Mouse (Mus musculus) heart, embryonic 16.5 days (tissue): ENCODE results near the gene Dlx5. TPM values are rescaled to one million over a fixed set of nuclear protein-coding genes. Genes with fewer than 3 reads are reported as not detected.

Experiments
- ATAC-seq: fragments of 200-750 bp; cut with Nextera tagmentation; replicated peaks from 2 replicates; pipeline ENCODE4 v1.8.0; 2017; ENCODE audit warnings: moderate number of reproducible peaks; ENCODE audit not compliant: insufficient read depth, low FRiP score; ENCODE audit errors: extremely low read depth
- H3K27ac ChIP-seq: fragments of 300-500 bp; sonication (generic); 2 replicates; pipeline ENCODE4 v1.5.1; 2014; ENCODE audit warnings: mild to moderate bottlenecking, low read length, control low read depth, moderate library complexity
- H3K27me3 ChIP-seq: fragments of 300-500 bp; sonication (generic); 2 replicates; pipeline ENCODE4 v1.6.1; 2014; ENCODE audit warnings: low read length, mixed read lengths; ENCODE audit not compliant: control insufficient read depth, insufficient read depth
- H3K36me3 ChIP-seq: fragments of 300-500 bp; sonication (generic); 2 replicates; pipeline ENCODE4 v1.6.1; 2014; ENCODE audit not compliant: control insufficient read depth, insufficient read depth
- H3K4me1 ChIP-seq: fragments of 300-500 bp; sonication (generic); 2 replicates; pipeline ENCODE4 v1.6.1; 2014; ENCODE audit warnings: low read length, mixed read lengths; ENCODE audit not compliant: control insufficient read depth, insufficient read depth
- H3K4me2 ChIP-seq: fragments of 300-500 bp; sonication (generic); 2 replicates; pipeline ENCODE4 v1.6.1; 2014; ENCODE audit warnings: low read depth, mild to moderate bottlenecking, control low read depth, low read length
- H3K4me3 ChIP-seq: fragments of 300-500 bp; sonication (generic); 2 replicates; pipeline ENCODE4 v1.5.1; 2014; ENCODE audit warnings: mild to moderate bottlenecking, control low read depth, low read length
- H3K9ac ChIP-seq: fragments of 300-500 bp; sonication (generic); 2 replicates; pipeline ENCODE4 v1.6.1; 2014; ENCODE audit warnings: low read length, control low read depth
- H3K9me3 ChIP-seq: fragments of 300-500 bp; sonication (generic); replicated peaks from 2 replicates; pipeline ENCODE4 v1.6.1; 2016; ENCODE audit warnings: low read length; ENCODE audit not compliant: control insufficient read depth
- WGBS: fragments of 180-500 bp; shearing (Covaris S2); extraction: QIAGEN DNeasy Blood & Tissue Kit; methylation state at CpG from one replicate; pipeline ENCODE4 v1.1.7; 2014; 5-methylcytosine and 5-hydroxymethylcytosine counted together
- polyA plus RNA-seq: library from polyadenylated mRNA; unstranded; fragments of >200 nt; fragmentation: Nextera tagmentation; extraction: Ambion mirVana; gene quantifications from 2 replicates; pipeline ENCODE4 v1.2.1, GENCODE M21; 2015

The Dlx5 gene
- polyA plus RNA-seq, 1 experiment from 2014 or later: 1.4 TPM

GRCm38 (mm10) chr6:6863160-6863870, 18.6 kb downstream of the Dlx5 start, which contains the start of gene Dlx6:
Gene Dlx6 (plus strand): TSS chr6:6863334.
- Histone ChIP-seq H3K27ac (no peak within 1 kb of the TSS), H3K9ac (peak within 1 kb of the TSS; percentile 28), H3K27me3 (peaks cover 72% of the 10 kb centered on the region), H3K4me1 (peaks cover 15% of the 10 kb centered on the region), H3K36me3 (no peaks in the 10 kb centered on the region), H3K4me3 (peak within 1 kb of the TSS; percentile 57), H3K9me3 (no peaks in the 10 kb centered on the region), H3K4me2 (peak within 1 kb of the TSS; percentile 86)
- WGBS: under 1% methylated on average over 36 of the region's 52 CpGs
- peak; percentile 61; the same call in 1 of the 2 replicates for ATAC-seq

DNA sequence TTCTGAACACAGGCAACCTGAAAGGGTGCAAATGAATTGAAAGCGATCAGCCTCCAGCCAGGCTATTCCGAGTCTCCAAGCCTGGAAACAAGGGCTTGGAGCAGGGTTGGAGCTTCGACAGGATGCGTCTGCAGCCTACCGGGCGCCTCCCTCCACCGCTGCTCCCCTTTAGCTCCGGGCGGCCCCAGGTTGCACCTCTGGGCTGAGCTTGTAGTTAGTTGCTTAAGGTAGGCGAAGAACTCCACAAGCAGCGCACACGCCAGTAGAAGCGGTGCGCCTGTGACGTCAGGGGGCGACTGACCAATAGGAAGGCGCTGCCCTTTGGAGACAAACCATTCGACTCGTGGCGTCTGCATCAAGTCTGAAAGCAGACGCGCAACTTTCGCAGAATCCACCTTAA, 19.3 kb downstream of the Dlx5 start:
- peaks cover 75% of the 10 kb centered on the region for H3K27me3 ChIP-seq
- peaks cover 15% of the 10 kb centered on the region for H3K4me1 ChIP-seq
- H3K36me3 ChIP-seq: no peaks in the 10 kb centered on the region
- H3K4me3 ChIP-seq: peak overlapping the region; percentile 57
- WGBS: under 1% methylated on average over 23 of the region's 23 CpGs
- no peak overlapping the region for H3K27ac ChIP-seq
- ATAC-seq: peak; percentile 44; the same call in 1 of the 2 replicates
- H3K4me2 ChIP-seq: peak overlapping the region; percentile 86
- no peak overlapping the region for H3K9ac ChIP-seq
- H3K9me3 ChIP-seq: no peaks in the 10 kb centered on the region

- Histone ChIP-seq H3K4me3 (no peak overlapping the region), H3K9me3 (no peaks in the 10 kb centered on the region), H3K27ac (no peak overlapping the region), H3K4me1 (peaks cover 15% of the 10 kb centered on the region), H3K36me3 (no peaks in the 10 kb centered on the region), H3K27me3 (peaks cover 73% of the 10 kb centered on the region), H3K9ac (no peak overlapping the region), H3K4me2 (peak overlapping the region; percentile 86; the same call in 1 of the 2 replicates)
- ATAC-seq: no peak
- 3% methylated on average over 11 of the region's 11 CpGs for WGBS
These were observed 20.0 kb downstream of the Dlx5 start for GRCm38 (mm10) chr6:6861798-6862428.

GRCm38 (mm10) chr6:6861086-6861797, 20.6 kb downstream of the Dlx5 start:
- H3K27me3 ChIP-seq: peaks cover 72% of the 10 kb centered on the region
- no peaks in the 10 kb centered on the region for H3K36me3 ChIP-seq
- 3% methylated on average over 21 of the region's 21 CpGs for WGBS
- no peak for ATAC-seq
- peaks cover 15% of the 10 kb centered on the region for H3K4me1 ChIP-seq
- H3K9me3 ChIP-seq: no peaks in the 10 kb centered on the region
- H3K9ac ChIP-seq: no peak overlapping the region
- H3K4me3 ChIP-seq: peak overlapping the region; percentile 33; the same call in 1 of the 2 replicates
- no peak overlapping the region for H3K27ac ChIP-seq
- H3K4me2 ChIP-seq: no peak overlapping the region

GRCm38 (mm10) chr6:6860411-6861085, 21.3 kb downstream of the Dlx5 start:
- Histone ChIP-seq H3K4me1 (peaks cover 15% of the 10 kb centered on the region), H3K4me2 (peak overlapping the region; percentile 48), H3K27ac (no peak overlapping the region), H3K9me3 (no peaks in the 10 kb centered on the region), H3K9ac (no peak overlapping the region), H3K36me3 (no peaks in the 10 kb centered on the region), H3K4me3 (peak overlapping the region; percentile 33), H3K27me3 (peaks cover 69% of the 10 kb centered on the region)
- WGBS: 2% methylated on average over 33 of the region's 33 CpGs
- ATAC-seq: no peak

- ATAC-seq: no peak
- Histone ChIP-seq H3K4me2 (peak overlapping the region; percentile 48), H3K4me1 (peaks cover 15% of the 10 kb centered on the region), H3K27me3 (peaks cover 68% of the 10 kb centered on the region), H3K9ac (no peak overlapping the region), H3K27ac (no peak overlapping the region), H3K9me3 (no peaks in the 10 kb centered on the region), H3K36me3 (no peaks in the 10 kb centered on the region), H3K4me3 (peak overlapping the region; percentile 33)
- 3% methylated on average over 21 of the region's 21 CpGs for WGBS
These were observed 21.9 kb downstream of the Dlx5 start for GRCm38 (mm10) chr6:6859950-6860410.

DNA sequence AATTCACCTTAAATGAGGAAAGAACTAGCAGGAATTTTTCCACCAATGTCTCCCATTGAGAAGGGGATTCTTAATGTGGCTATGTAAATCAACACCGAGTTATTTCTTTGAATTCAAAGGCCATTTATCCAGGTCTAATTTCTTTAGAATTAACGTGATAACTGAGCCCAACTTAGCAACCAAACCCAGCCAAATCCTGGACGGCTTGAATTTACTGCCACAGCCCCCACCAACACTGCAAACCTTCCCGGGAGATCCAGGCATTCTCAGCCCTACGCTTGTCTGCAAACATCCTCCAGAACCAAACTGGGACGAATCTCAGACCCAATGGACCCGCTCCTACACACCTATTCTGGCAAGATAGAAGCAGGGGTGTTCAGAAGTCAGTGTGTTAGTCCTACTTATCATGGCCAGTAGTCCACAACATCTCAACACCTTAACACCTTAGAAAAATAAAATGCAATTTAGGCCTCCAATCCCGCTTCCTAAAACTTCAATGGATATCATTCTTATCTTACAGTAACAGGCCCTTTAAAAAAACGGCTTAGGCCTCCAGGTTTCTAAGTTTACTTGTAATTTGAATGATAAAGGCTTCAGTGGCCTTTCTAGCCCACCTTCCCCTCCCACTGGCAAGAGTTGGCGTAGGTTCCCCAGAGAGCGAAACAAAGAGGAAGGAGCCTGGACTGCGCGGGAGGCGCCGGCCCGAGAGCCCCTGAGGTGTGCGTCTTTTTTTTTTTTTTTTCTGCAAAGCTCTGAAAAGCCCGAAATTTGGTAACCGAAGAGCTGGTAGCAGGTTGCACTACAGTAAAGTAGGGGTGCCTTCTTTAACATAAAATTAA, 22.6 kb downstream of the Dlx5 start:
- no peaks in the 10 kb centered on the region for H3K36me3 ChIP-seq
- peaks cover 70% of the 10 kb centered on the region for H3K27me3 ChIP-seq
- no peak for ATAC-seq
- no peak overlapping the region for H3K9ac ChIP-seq
- H3K9me3 ChIP-seq: no peaks in the 10 kb centered on the region
- WGBS: 5% methylated on average over 19 of the region's 19 CpGs
- H3K4me1 ChIP-seq: peaks cover 15% of the 10 kb centered on the region
- H3K4me2 ChIP-seq: peak overlapping the region; percentile 48; the same call in 1 of the 2 replicates
- no peak overlapping the region for H3K27ac ChIP-seq
- H3K4me3 ChIP-seq: peak overlapping the region; percentile 33

GRCm38 (mm10) chr6:6858571-6858970, 23.3 kb downstream of the Dlx5 start:
- 0% methylated on average over 1 of the region's 1 CpGs for WGBS
- H3K36me3 ChIP-seq: no peaks in the 10 kb centered on the region
- peaks cover 71% of the 10 kb centered on the region for H3K27me3 ChIP-seq
- H3K4me1 ChIP-seq: peaks cover 12% of the 10 kb centered on the region
- H3K9me3 ChIP-seq: no peaks in the 10 kb centered on the region
- no peak overlapping the region for H3K4me3 ChIP-seq
- H3K9ac ChIP-seq: no peak overlapping the region
- ATAC-seq: no peak
- H3K4me2 ChIP-seq: no peak overlapping the region
- H3K27ac ChIP-seq: no peak overlapping the region
